Mouse (Mus musculus): ENCODE data around the gene Ube2e3. TPM values are rescaled to one million over a fixed set of nuclear protein-coding genes. Genes with fewer than 3 reads are reported as not detected.
A peak's percentile ranks its signal among the peaks of the same experiment; 100 is the strongest.

Ube2e3 gene
- polyA plus RNA-seq, 1 experiment from 2014 or later, result 148 TPM

GRCm38 (mm10) chr2:78860088-78860372 is 7.9 kb upstream of the Ube2e3 start:
- Histone ChIP-seq H3K9me3 (ENCODE audit: low read length) (no peaks in the 10 kb centered on the region), H3K4me2 (replicated peaks; ENCODE audit: low read depth, low read length) (no peak overlapping the region), H3K27ac (ENCODE audit: low read length) (no peak overlapping the region), H3K4me3 (ENCODE audit: low read length) (no peak overlapping the region), H3K36me3 (ENCODE audit: insufficient read depth, low read length) (no peaks in the 10 kb centered on the region), H3K27me3 (ENCODE audit: insufficient read depth, low read length) (no peaks in the 10 kb centered on the region), H3K4me1 (ENCODE audit: insufficient read depth, low read length) (no peaks in the 10 kb centered on the region), H3K9ac (replicated peaks; ENCODE audit: low read length) (no peak overlapping the region)
- WGBS, result 86% methylated on average over 3 of the region's 3 CpGs
- ATAC-seq (ENCODE audit: low FRiP score, low TSS enrichment), result no peak

GRCm38 (mm10) chr2:78864116-78864515 is 3.8 kb upstream of the Ube2e3 start:
- no peaks in the 10 kb centered on the region for H3K27me3 ChIP-seq (ENCODE audit: insufficient read depth, low read length)
- no peak overlapping the region for H3K4me3 ChIP-seq (ENCODE audit: low read length)
- H3K27ac ChIP-seq (ENCODE audit: low read length), result no peak overlapping the region
- H3K4me2 ChIP-seq (replicated peaks; ENCODE audit: low read depth, low read length), result no peak overlapping the region
- no peak for ATAC-seq (ENCODE audit: low FRiP score, low TSS enrichment)
- 93% methylated on average over 3 of the region's 3 CpGs for WGBS
- no peaks in the 10 kb centered on the region for H3K9me3 ChIP-seq (ENCODE audit: low read length)
- H3K36me3 ChIP-seq (ENCODE audit: insufficient read depth, low read length), result no peaks in the 10 kb centered on the region
- H3K4me1 ChIP-seq (ENCODE audit: insufficient read depth, low read length), result peaks cover 7% of the 10 kb centered on the region; the same call in 1 of the 2 replicates
- H3K9ac ChIP-seq (replicated peaks; ENCODE audit: low read length), result no peak overlapping the region

GRCm38 (mm10) chr2:78864866-78865265 is 3.1 kb upstream of the Ube2e3 start:
- no peak overlapping the region for H3K4me3 ChIP-seq (ENCODE audit: low read length)
- WGBS, result 72% methylated on average over 5 of the region's 5 CpGs

GRCm38 (mm10) chr2:78868511-78868854 is 559 bp downstream of the Ube2e3 start:
- Histone ChIP-seq H3K9ac (replicated peaks; ENCODE audit: low read length) (peak overlapping the region; percentile 99), H3K27me3 (ENCODE audit: insufficient read depth, low read length) (no peaks in the 10 kb centered on the region), H3K36me3 (ENCODE audit: insufficient read depth, low read length) (no peaks in the 10 kb centered on the region), H3K27ac (ENCODE audit: low read length) (peak overlapping the region; percentile 99), H3K4me2 (replicated peaks; ENCODE audit: low read depth, low read length) (peak overlapping the region; percentile 79), H3K9me3 (ENCODE audit: low read length) (no peaks in the 10 kb centered on the region), H3K4me3 (ENCODE audit: low read length) (peak overlapping the region; percentile 81), H3K4me1 (ENCODE audit: insufficient read depth, low read length) (peaks cover 38% of the 10 kb centered on the region)
- ATAC-seq (ENCODE audit: low FRiP score, low TSS enrichment), result peak; percentile 86
- 0% methylated on average over 24 of the region's 44 CpGs for WGBS

More at GRCm38 (mm10) chr2:78864866-78865265, 3.1 kb upstream of the Ube2e3 start:
- Histone ChIP-seq H3K36me3 (ENCODE audit: insufficient read depth, low read length) (no peaks in the 10 kb centered on the region), H3K4me2 (replicated peaks; ENCODE audit: low read depth, low read length) (no peak overlapping the region), H3K27ac (ENCODE audit: low read length) (no peak overlapping the region), H3K9ac (replicated peaks; ENCODE audit: low read length) (no peak overlapping the region), H3K9me3 (ENCODE audit: low read length) (no peaks in the 10 kb centered on the region), H3K27me3 (ENCODE audit: insufficient read depth, low read length) (no peaks in the 10 kb centered on the region), H3K4me1 (ENCODE audit: insufficient read depth, low read length) (peaks cover 7% of the 10 kb centered on the region; the same call in 1 of the 2 replicates)
- ATAC-seq (ENCODE audit: low FRiP score, low TSS enrichment), result no peak

GRCm38 (mm10) chr2:78868951-78869720 is 1.2 kb downstream of the Ube2e3 start:
- WGBS, result under 1% methylated on average over 69 of the region's 114 CpGs
- H3K27me3 ChIP-seq (ENCODE audit: insufficient read depth, low read length), result no peaks in the 10 kb centered on the region
- ATAC-seq (ENCODE audit: low FRiP score, low TSS enrichment), result peak; percentile 95
- peak overlapping the region; percentile 99 for H3K9ac ChIP-seq (replicated peaks; ENCODE audit: low read length)
- no peaks in the 10 kb centered on the region for H3K36me3 ChIP-seq (ENCODE audit: insufficient read depth, low read length)
- peaks cover 42% of the 10 kb centered on the region for H3K4me1 ChIP-seq (ENCODE audit: insufficient read depth, low read length)
- H3K9me3 ChIP-seq (ENCODE audit: low read length), result no peaks in the 10 kb centered on the region
- peak overlapping the region; percentile 99 for H3K27ac ChIP-seq (ENCODE audit: low read length)
- H3K4me2 ChIP-seq (replicated peaks; ENCODE audit: low read depth, low read length), result peak overlapping the region; percentile 79
- peak overlapping the region; percentile 81 for H3K4me3 ChIP-seq (ENCODE audit: low read length)

GRCm38 (mm10) chr2:78869721-78870442 is 2.0 kb downstream of the Ube2e3 start:
- H3K4me1 ChIP-seq (ENCODE audit: insufficient read depth, low read length), result peaks cover 45% of the 10 kb centered on the region
- no peaks in the 10 kb centered on the region for H3K9me3 ChIP-seq (ENCODE audit: low read length)
- whole genome bisulfite sequencing, result under 1% methylated on average over 35 of the region's 35 CpGs
- peak overlapping the region; percentile 79 for H3K4me2 ChIP-seq (replicated peaks; ENCODE audit: low read depth, low read length)
- no peak for ATAC-seq (ENCODE audit: low FRiP score, low TSS enrichment)
- H3K9ac ChIP-seq (replicated peaks; ENCODE audit: low read length), result peak overlapping the region; percentile 99
- peak overlapping the region; percentile 81 for H3K4me3 ChIP-seq (ENCODE audit: low read length)
- H3K36me3 ChIP-seq (ENCODE audit: insufficient read depth, low read length), result no peaks in the 10 kb centered on the region
- peak overlapping the region; percentile 99 for H3K27ac ChIP-seq (ENCODE audit: low read length)
- no peaks in the 10 kb centered on the region for H3K27me3 ChIP-seq (ENCODE audit: insufficient read depth, low read length)

- peak overlapping the region; percentile 81 for H3K4me3 ChIP-seq (ENCODE audit: low read length)
- H3K9me3 ChIP-seq (ENCODE audit: low read length), result no peaks in the 10 kb centered on the region
- peak overlapping the region; percentile 79 for H3K4me2 ChIP-seq (replicated peaks; ENCODE audit: low read depth, low read length)
- no peak for ATAC-seq (ENCODE audit: low FRiP score, low TSS enrichment)
- peaks cover 47% of the 10 kb centered on the region for H3K4me1 ChIP-seq (ENCODE audit: insufficient read depth, low read length)
- no peaks in the 10 kb centered on the region for H3K27me3 ChIP-seq (ENCODE audit: insufficient read depth, low read length)
- H3K27ac ChIP-seq (ENCODE audit: low read length), result peak overlapping the region; percentile 1; the same call in 1 of the 2 replicates
- WGBS, result 5% methylated on average over 10 of the region's 10 CpGs
- 0 out of 2 replicates have a peak, but pooled peaks cover 2% of the 10 kb centered on the region for H3K36me3 ChIP-seq (ENCODE audit: insufficient read depth, low read length)
- H3K9ac ChIP-seq (replicated peaks; ENCODE audit: low read length), result peak overlapping the region; percentile 99
Measured at GRCm38 (mm10) chr2:78870443-78871025, 2.6 kb downstream of the Ube2e3 start.

GRCm38 (mm10) chr2:78871971-78872860 is 4.3 kb downstream of the Ube2e3 start:
- Histone ChIP-seq H3K4me2 (replicated peaks; ENCODE audit: low read depth, low read length) (peak overlapping the region; percentile 79), H3K4me1 (ENCODE audit: insufficient read depth, low read length) (peaks cover 54% of the 10 kb centered on the region), H3K4me3 (ENCODE audit: low read length) (peak overlapping the region; percentile 43), H3K27ac (ENCODE audit: low read length) (peak overlapping the region; percentile 82), H3K9ac (replicated peaks; ENCODE audit: low read length) (peak overlapping the region; percentile 62), H3K27me3 (ENCODE audit: insufficient read depth, low read length) (no peaks in the 10 kb centered on the region), H3K9me3 (ENCODE audit: low read length) (no peaks in the 10 kb centered on the region), H3K36me3 (ENCODE audit: insufficient read depth, low read length) (0 out of 2 replicates have a peak, but pooled peaks cover 4% of the 10 kb centered on the region)
- ATAC-seq (ENCODE audit: low FRiP score, low TSS enrichment), result no peak
- 14% methylated on average over 8 of the region's 8 CpGs for WGBS

GRCm38 (mm10) chr2:78873946-78874345 is 6.0 kb downstream of the Ube2e3 start:
- Histone ChIP-seq H3K27me3 (ENCODE audit: insufficient read depth, low read length) (no peaks in the 10 kb centered on the region), H3K4me3 (ENCODE audit: low read length) (no peak overlapping the region), H3K4me1 (ENCODE audit: insufficient read depth, low read length) (peaks cover 50% of the 10 kb centered on the region), H3K27ac (ENCODE audit: low read length) (no peak overlapping the region), H3K9me3 (ENCODE audit: low read length) (no peaks in the 10 kb centered on the region), H3K4me2 (replicated peaks; ENCODE audit: low read depth, low read length) (0 out of 2 replicates have a peak overlapping the region, but pooled peaks have one; percentile 8), H3K9ac (replicated peaks; ENCODE audit: low read length) (no peak overlapping the region), H3K36me3 (ENCODE audit: insufficient read depth, low read length) (0 out of 2 replicates have a peak, but pooled peaks cover 4% of the 10 kb centered on the region)
- 48% methylated on average over 2 of the region's 2 CpGs for WGBS
- no peak for ATAC-seq (ENCODE audit: low FRiP score, low TSS enrichment)

All from kidney, embryonic 16.5 days (tissue).